Mouse (Mus musculus) midbrain, embryonic 15.5 days (tissue): ENCODE data around the gene Dhdh. TPM values are rescaled to one million over a fixed set of nuclear protein-coding genes. Genes with fewer than 3 reads are reported as not detected.

Experiments
- ATAC-seq: fragments of 200-750 bp; cut with Nextera tagmentation; replicated peaks from 2 replicates; pipeline ENCODE4 v1.8.0; 2017; ENCODE audit warnings: moderate TSS enrichment
- H3K27ac ChIP-seq: fragments of 300-500 bp; sonication (generic); 2 replicates; pipeline ENCODE4 v1.5.1; 2015; ENCODE audit warnings: mild to moderate bottlenecking, inconsistent platforms
- H3K27me3 ChIP-seq: fragments of 300-500 bp; sonication (generic); replicated peaks from 2 replicates; pipeline ENCODE4 v1.6.1; 2015; ENCODE audit warnings: inconsistent platforms
- H3K36me3 ChIP-seq: fragments of 300-500 bp; sonication (generic); replicated peaks from 2 replicates; pipeline ENCODE4 v1.6.1; 2015; ENCODE audit warnings: inconsistent platforms
- H3K4me1 ChIP-seq: fragments of 300-500 bp; sonication (generic); 2 replicates; pipeline ENCODE4 v1.6.1; 2015; ENCODE audit warnings: inconsistent platforms
- H3K4me2 ChIP-seq: fragments of 300-500 bp; sonication (generic); 2 replicates; pipeline ENCODE4 v1.6.1; 2015; ENCODE audit warnings: inconsistent platforms, mild to moderate bottlenecking, moderate library complexity
- H3K4me3 ChIP-seq: fragments of 300-500 bp; sonication (generic); 2 replicates; pipeline ENCODE4 v1.5.1; 2015; ENCODE audit warnings: mild to moderate bottlenecking, inconsistent platforms
- H3K9ac ChIP-seq: fragments of 300-500 bp; sonication (generic); 2 replicates; pipeline ENCODE4 v1.6.1; 2015; ENCODE audit warnings: mild to moderate bottlenecking, inconsistent platforms
- H3K9me3 ChIP-seq: fragments of 300-500 bp; sonication (generic); 2 replicates; pipeline ENCODE4 v1.6.1; 2016; ENCODE audit warnings: inconsistent platforms
- WGBS: fragments of 180-500 bp; shearing (Covaris S2); methylation state at CpG from one replicate; pipeline ENCODE4 v1.1.7; 2015; ENCODE audit warnings: mixed read lengths; 5-methylcytosine and 5-hydroxymethylcytosine counted together
- microRNA-seq: library from miRNA; unstranded; fragments of <30 nt; microRNA quantifications from one replicate; pipeline ENCODE4, GENCODE M21; 2016
- polyA plus RNA-seq: library from polyadenylated mRNA; unstranded; fragments of >200 nt; fragmentation: Nextera tagmentation; extraction: Ambion mirVana; gene quantifications from 2 replicates; pipeline ENCODE4 v1.2.1, GENCODE M21; 2015

The Dhdh gene
- polyA plus RNA-seq, 1 experiment from 2014 or later: 4.1 TPM

DNA sequence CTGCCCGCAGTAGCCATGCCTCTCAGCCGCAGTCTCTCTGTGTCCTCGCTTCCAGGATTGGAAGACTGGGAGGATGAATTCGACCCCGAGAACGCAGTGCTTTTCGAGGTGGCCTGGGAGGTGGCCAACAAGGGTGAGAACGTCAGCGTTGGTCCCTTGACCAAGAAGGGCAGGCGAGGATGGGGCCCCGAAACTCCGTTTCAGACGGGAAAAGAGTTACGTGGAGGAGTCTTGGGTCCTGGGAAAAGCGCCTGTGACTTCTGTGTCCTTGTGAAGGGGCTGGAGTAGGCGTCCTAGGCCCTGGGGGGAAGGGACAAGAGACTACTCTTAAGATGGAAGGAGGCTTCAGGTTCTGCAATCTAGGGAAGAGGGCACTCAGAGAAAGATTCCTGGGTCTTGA is 53.6 kb downstream of the Dhdh start:
- Histone ChIP-seq H3K4me2 (peak overlapping the region; percentile 63), H3K9me3 (no peaks in the 10 kb centered on the region), H3K27me3 (no peaks in the 10 kb centered on the region), H3K27ac (peak overlapping the region; percentile 67), H3K4me3 (peak overlapping the region; percentile 62), H3K36me3 (no peaks in the 10 kb centered on the region), H3K4me1 (peaks cover 41% of the 10 kb centered on the region), H3K9ac (peak overlapping the region; percentile 58)
- ATAC-seq: peak; percentile 46
- 2% methylated on average over 16 of the region's 16 CpGs for WGBS

- Histone ChIP-seq H3K4me1 (peaks cover 41% of the 10 kb centered on the region), H3K4me3 (peak within 1 kb of the TSS; percentile 62), H3K27me3 (no peaks in the 10 kb centered on the region), H3K9ac (peak within 1 kb of the TSS; percentile 72), H3K4me2 (peak within 1 kb of the TSS; percentile 94), H3K9me3 (no peaks in the 10 kb centered on the region), H3K27ac (peak within 1 kb of the TSS; percentile 88), H3K36me3 (peaks cover under 1% of the 10 kb centered on the region; the same call in 1 of the 2 replicates)
- WGBS: under 1% methylated on average over 45 of the region's 45 CpGs
- peak; percentile 96 for ATAC-seq
These were observed 54.2 kb downstream of the Dhdh start, which contains the start of gene Gys1 for GRCm38 (mm10) chr7:45434203-45435015. Gys1 (plus strand) TSS chr7:45434844.

GRCm38 (mm10) chr7:45433835-45434202 is 54.8 kb downstream of the Dhdh start:
- WGBS: 2% methylated on average over 7 of the region's 7 CpGs
- peaks cover 7% of the 10 kb centered on the region for H3K36me3 ChIP-seq
- peak overlapping the region; percentile 88 for H3K27ac ChIP-seq
- ATAC-seq: 0 out of 2 replicates have a peak, but pooled peaks have one; percentile 7
- no peaks in the 10 kb centered on the region for H3K9me3 ChIP-seq
- peaks cover 41% of the 10 kb centered on the region for H3K4me1 ChIP-seq
- H3K4me2 ChIP-seq: peak overlapping the region; percentile 94
- H3K4me3 ChIP-seq: peak overlapping the region; percentile 62
- H3K27me3 ChIP-seq: no peaks in the 10 kb centered on the region
- H3K9ac ChIP-seq: peak overlapping the region; percentile 72

GRCm38 (mm10) chr7:45426556-45426955 is 62.0 kb downstream of the Dhdh start:
- Histone ChIP-seq H3K27ac (no peak overlapping the region), H3K9me3 (no peaks in the 10 kb centered on the region), H3K4me1 (no peaks in the 10 kb centered on the region), H3K36me3 (peaks cover 49% of the 10 kb centered on the region), H3K9ac (no peak overlapping the region), H3K4me2 (no peak overlapping the region), H3K27me3 (no peaks in the 10 kb centered on the region; the same call in 1 of the 2 replicates), H3K4me3 (no peak overlapping the region)
- no peak for ATAC-seq
- WGBS: 95% methylated on average over 8 of the region's 8 CpGs

DNA sequence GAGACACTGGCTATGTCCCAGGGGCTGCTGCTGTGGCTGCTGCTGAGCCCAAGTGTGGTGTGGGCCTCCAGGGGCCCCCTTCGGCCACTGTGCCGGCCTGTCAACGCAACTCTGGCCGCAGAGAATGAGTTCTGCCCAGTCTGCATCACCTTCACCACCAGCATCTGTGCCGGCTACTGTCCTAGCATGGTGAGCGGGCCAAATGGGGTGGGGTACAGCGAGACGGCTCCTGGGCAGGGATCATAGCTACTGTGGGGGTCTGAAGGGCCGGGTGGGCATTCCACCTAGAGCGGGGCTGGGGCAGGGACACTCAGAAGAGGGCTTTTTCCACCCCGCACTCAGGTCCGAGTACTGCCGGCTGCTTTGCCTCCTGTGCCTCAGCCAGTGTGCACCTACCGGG is 67.4 kb downstream of the Dhdh start:
- peaks cover 48% of the 10 kb centered on the region for H3K27me3 ChIP-seq
- H3K4me1 ChIP-seq: no peaks in the 10 kb centered on the region

More for the DNA sequence above, 67.4 kb downstream of the Dhdh start:
- WGBS: 92% methylated on average over 14 of the region's 14 CpGs
- Histone ChIP-seq H3K9ac (no peak overlapping the region), H3K36me3 (peaks cover 39% of the 10 kb centered on the region), H3K4me3 (no peak overlapping the region), H3K4me2 (no peak overlapping the region), H3K9me3 (no peaks in the 10 kb centered on the region), H3K27ac (no peak overlapping the region)
- no peak for ATAC-seq

Small RNA genes within 50 kb of the gene (microRNA-seq; reads per million reads assigned to microRNA genes)
- gene Gm22133: not detected

Other genes starting within 250 kb of the Dhdh start
- 1.3 and 1.7 TPM in 2 replicates for gene Cd37, start 249.7 kb downstream of the Dhdh start, polyA plus RNA-seq
- 0.50 and 0.91 TPM in 2 replicates for gene Slc6a16, start 247.7 kb downstream of the Dhdh start, polyA plus RNA-seq
- gene Slc6a21, start 211.3 kb downstream of the Dhdh start, polyA plus RNA-seq: not detected in 2 replicates
- 10.7 and 12.7 TPM in 2 replicates for gene Trpm4, start 155.0 kb downstream of the Dhdh start, polyA plus RNA-seq
- gene Hrc, start 153.5 kb downstream of the Dhdh start, polyA plus RNA-seq: 0.23 and 0.26 TPM in 2 replicates
- 29.9 and 31.3 TPM in 2 replicates for gene Ppfia3, start 121.8 kb downstream of the Dhdh start, polyA plus RNA-seq
- 24.4 TPM in 2 replicates for gene Lin7b, start 118.2 kb downstream of the Dhdh start, polyA plus RNA-seq
- 202 and 214 TPM in 2 replicates for gene Snrnp70, start 93.1 kb downstream of the Dhdh start, polyA plus RNA-seq
- not detected in 2 replicates for gene Kcna7, start 83.2 kb downstream of the Dhdh start, polyA plus RNA-seq
- 0.10 TPM in 1 of 2 replicates, not detected in the other for gene Ntf5, start 75.1 kb downstream of the Dhdh start, polyA plus RNA-seq
- 0.45 and 0.63 TPM in 2 replicates for gene Lhb, start 68.0 kb downstream of the Dhdh start, polyA plus RNA-seq
- 21.0 and 22.7 TPM in 2 replicates for gene Gys1, start 54.0 kb downstream of the Dhdh start, polyA plus RNA-seq
- 107 and 117 TPM in 2 replicates for gene Ruvbl2, start 50.7 kb downstream of the Dhdh start, polyA plus RNA-seq
- 6,021 and 6,209 TPM in 2 replicates for gene Ftl1, start 28.9 kb downstream of the Dhdh start, polyA plus RNA-seq
- gene Bax, start 21.9 kb downstream of the Dhdh start, polyA plus RNA-seq: 257 and 261 TPM in 2 replicates
- gene Tulp2, start 6.9 kb downstream of the Dhdh start, polyA plus RNA-seq: 0.08 and 0.23 TPM in 2 replicates
- gene Gm45808, start 2.0 kb downstream of the Dhdh start, polyA plus RNA-seq: not detected in 2 replicates
- 118 and 121 TPM in 2 replicates for gene Nucb1, start 21.6 kb upstream of the Dhdh start, polyA plus RNA-seq
- 11.7 and 12.5 TPM in 2 replicates for gene Ppp1r15a, start 37.5 kb upstream of the Dhdh start, polyA plus RNA-seq
- gene Plekha4, start 37.5 kb upstream of the Dhdh start, polyA plus RNA-seq: 1.3 TPM in 2 replicates
- 0.37 TPM in 1 of 2 replicates, not detected in the other for gene Hsd17b14, start 66.1 kb upstream of the Dhdh start, polyA plus RNA-seq
- gene Bcat2, start 81.3 kb upstream of the Dhdh start, polyA plus RNA-seq: 23.8 and 27.1 TPM in 2 replicates
- not detected in 2 replicates for gene Fgf21, start 126.7 kb upstream of the Dhdh start, polyA plus RNA-seq
- gene Fut1, start 128.5 kb upstream of the Dhdh start, polyA plus RNA-seq: not detected in 2 replicates
- not detected in 2 replicates for gene Izumo1, start 133.0 kb upstream of the Dhdh start, polyA plus RNA-seq
- 21.8 and 23.1 TPM in 2 replicates for gene Rasip1, start 138.7 kb upstream of the Dhdh start, polyA plus RNA-seq
- gene Mamstr, start 151.2 kb upstream of the Dhdh start, polyA plus RNA-seq: 3.6 and 3.8 TPM in 2 replicates
- gene Fut2, start 177.6 kb upstream of the Dhdh start, polyA plus RNA-seq: 0.05 and 0.18 TPM in 2 replicates
- gene Ntn5, start 195.2 kb upstream of the Dhdh start, polyA plus RNA-seq: 0.88 and 1.3 TPM in 2 replicates
- gene Sec1, start 205.6 kb upstream of the Dhdh start, polyA plus RNA-seq: 0.34 and 0.36 TPM in 2 replicates
- 70.7 and 73.8 TPM in 2 replicates for gene Car11, start 211.0 kb upstream of the Dhdh start, polyA plus RNA-seq
- gene Dbp, start 216.3 kb upstream of the Dhdh start, polyA plus RNA-seq: 3.3 and 3.8 TPM in 2 replicates
- 537 and 538 TPM in 2 replicates for gene Rpl18, start 226.7 kb upstream of the Dhdh start, polyA plus RNA-seq
- 24.5 and 26.4 TPM in 2 replicates for gene Sphk2, start 229.2 kb upstream of the Dhdh start, polyA plus RNA-seq
- 0.54 and 0.74 TPM in 2 replicates for gene Fam83e, start 232.4 kb upstream of the Dhdh start, polyA plus RNA-seq
- not detected in 2 replicates for gene Spaca4, start 237.0 kb upstream of the Dhdh start, polyA plus RNA-seq